Mouse (Mus musculus) liver (tissue): ENCODE data around the gene Kif1c.

Experiments
- DNase-seq: peaks from one replicate; pipeline ENCODE4 v3.0.0-alpha.2; 2020; ENCODE audit warnings: mixed read lengths

The Kif1c gene

GRCm38 (mm10) chr11:70667271-70668150 is 32.8 kb upstream of the Kif1c start:
- DNase-seq = no peak

- peak; percentile 82 for DNase-seq
Observed at GRCm38 (mm10) chr11:70668335-70668770, 32.0 kb upstream of the Kif1c start.

- DNase-seq = peak; percentile 95
Observed at GRCm38 (mm10) chr11:70668771-70669505, 31.4 kb upstream of the Kif1c start, which contains the start of gene Spag7. Gene Spag7, minus strand, starts transcription at chr11:70669416.

GRCm38 (mm10) chr11:70669582-70670345 is 30.6 kb upstream of the Kif1c start:
- DNase-seq = peak; percentile 84

- DNase-seq = no peak
Observed at GRCm38 (mm10) chr11:70670483-70670882, 29.9 kb upstream of the Kif1c start.

- DNase-seq = no peak
Observed at GRCm38 (mm10) chr11:70671333-70672047, 28.9 kb upstream of the Kif1c start.

- DNase-seq = no peak
Observed at GRCm38 (mm10) chr11:70674014-70674413, 26.3 kb upstream of the Kif1c start.

- DNase-seq = no peak
Observed at GRCm38 (mm10) chr11:70674501-70674900, 25.8 kb upstream of the Kif1c start.

GRCm38 (mm10) chr11:70678092-70678491 is 22.3 kb upstream of the Kif1c start:
- DNase-seq = no peak

GRCm38 (mm10) chr11:70678576-70678975 is 21.8 kb upstream of the Kif1c start:
- DNase-seq = no peak

- DNase-seq = no peak
Observed at GRCm38 (mm10) chr11:70679361-70679760, 21.0 kb upstream of the Kif1c start.

- peak; percentile 22 for DNase-seq
Observed at GRCm38 (mm10) chr11:70679894-70680293, 20.5 kb upstream of the Kif1c start.

GRCm38 (mm10) chr11:70681170-70681569 is 19.2 kb upstream of the Kif1c start:
- no peak for DNase-seq

- no peak for DNase-seq
Observed at GRCm38 (mm10) chr11:70681897-70682581, 18.3 kb upstream of the Kif1c start.

- no peak for DNase-seq
Observed at GRCm38 (mm10) chr11:70683640-70684039, 16.7 kb upstream of the Kif1c start.

GRCm38 (mm10) chr11:70686901-70687566 is 13.3 kb upstream of the Kif1c start:
- DNase-seq = peak; percentile 39

GRCm38 (mm10) chr11:70687601-70688199 is 12.6 kb upstream of the Kif1c start, which contains the start of gene Camta2:
Gene Camta2, minus strand, starts transcription at chr11:70688105.
- peak; percentile 80 for DNase-seq

- no peak for DNase-seq
Observed at GRCm38 (mm10) chr11:70688372-70688771, 12.0 kb upstream of the Kif1c start.

GRCm38 (mm10) chr11:70689578-70689977 is 10.8 kb upstream of the Kif1c start:
- DNase-seq = no peak

- DNase-seq = no peak
Observed at GRCm38 (mm10) chr11:70693504-70693903, 6.8 kb upstream of the Kif1c start.

- no peak for DNase-seq
Observed at GRCm38 (mm10) chr11:70697376-70697775, 3.0 kb upstream of the Kif1c start.
